Mouse (Mus musculus) heart, postnatal 25 days (tissue): ENCODE results near the gene Odf3l2. TPM values are rescaled to one million over a fixed set of nuclear protein-coding genes. Genes with fewer than 3 reads are reported as not detected.
A peak's percentile ranks its signal among the peaks of the same experiment; 100 is the strongest.

ENCODE experiments used
- DNase-seq: peaks from one replicate; pipeline ENCODE4 v3.0.0; 2022; ENCODE audit warnings: low spot score
- intact Hi-C: fragments of 180-260 bp; cut with DNase I; formaldehyde crosslinking; loops from one replicate; pipeline ENCODE4 v1.15.1; 2025
- total RNA-seq, 2 experiments: library from RNA; stranded (reverse); gene quantifications; 2 replicates each; pipeline ENCODE4 v1.2.3; 2021

The Odf3l2 gene
- total RNA-seq, 2 experiments from 2014 or later, result not detected

DNA sequence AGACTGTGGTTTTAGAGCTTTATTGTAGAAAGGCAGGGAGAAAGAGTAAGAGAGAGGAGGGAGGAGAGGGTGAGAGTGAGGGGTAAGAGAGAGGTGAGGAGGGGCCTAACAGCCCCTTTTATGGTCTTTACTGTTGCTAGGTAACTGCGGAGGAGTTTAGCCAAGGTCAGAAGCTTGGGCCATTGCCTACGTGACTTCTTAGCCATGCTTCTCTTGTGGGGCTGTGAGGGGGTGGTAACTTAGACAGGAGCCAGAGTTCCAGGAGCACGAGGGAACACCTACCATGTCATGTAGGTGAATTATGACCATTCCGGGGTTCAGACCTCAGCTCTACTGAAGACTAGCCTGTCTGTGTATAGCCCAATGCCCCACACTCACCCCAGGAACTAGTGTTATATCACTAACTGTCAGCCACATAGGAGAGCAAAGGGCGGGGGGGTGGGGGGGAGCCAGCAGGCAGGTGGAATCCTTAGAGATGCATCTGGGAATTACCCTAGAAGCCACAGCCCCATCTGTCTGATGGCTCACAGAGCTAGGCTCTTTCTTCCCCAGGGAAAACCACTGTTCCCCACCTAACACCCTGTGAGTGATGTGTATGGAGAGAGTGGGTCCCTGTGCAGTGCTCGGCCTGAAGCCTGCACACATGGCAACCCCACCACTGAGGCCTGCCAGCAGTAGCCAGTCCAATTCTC, 26.0 kb upstream of the Odf3l2 start:
- no peak for DNase-seq
- intact Hi-C loops, result no loop called here

DNA sequence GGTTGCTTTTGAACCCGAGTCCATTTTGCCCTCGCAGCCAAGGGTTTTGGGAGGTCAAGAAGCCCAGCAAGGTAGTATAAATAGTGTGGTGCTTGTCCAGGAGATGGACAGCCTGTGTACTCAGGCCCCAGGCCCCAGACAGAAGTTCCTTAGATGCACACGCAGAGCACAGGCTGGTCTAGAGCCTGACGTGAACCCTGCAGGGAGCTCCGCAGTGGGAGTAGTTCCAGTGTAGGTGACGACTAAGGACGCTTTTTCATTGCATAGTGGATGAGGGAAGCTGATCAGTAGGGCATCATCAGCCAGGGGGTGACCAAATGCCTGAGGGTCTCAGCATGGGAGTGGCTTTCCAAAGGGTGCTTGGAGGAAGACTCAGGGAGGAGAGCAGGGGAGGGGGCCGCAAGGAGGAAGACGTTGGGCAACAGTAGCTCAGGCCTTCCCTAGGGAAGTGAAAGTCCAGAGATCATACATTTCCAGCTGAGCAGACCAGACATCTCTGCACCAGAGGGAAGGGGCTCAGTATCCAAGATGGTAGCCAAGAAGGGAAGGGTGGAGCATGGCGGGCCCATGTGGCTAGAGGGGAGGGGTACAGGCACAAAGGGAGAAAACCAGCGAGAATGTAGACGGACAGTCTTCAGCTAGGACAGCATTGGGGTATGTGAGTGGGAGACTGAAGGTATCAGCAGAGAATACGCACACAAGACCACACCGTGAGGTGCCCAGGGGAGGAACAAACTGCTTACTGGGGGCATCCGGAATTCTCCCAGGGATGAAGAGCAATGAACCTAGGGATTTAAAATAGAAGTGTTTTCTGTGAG, 24.7 kb upstream of the Odf3l2 start:
- intact Hi-C loops, result no loop called here
- no peak for DNase-seq

DNA sequence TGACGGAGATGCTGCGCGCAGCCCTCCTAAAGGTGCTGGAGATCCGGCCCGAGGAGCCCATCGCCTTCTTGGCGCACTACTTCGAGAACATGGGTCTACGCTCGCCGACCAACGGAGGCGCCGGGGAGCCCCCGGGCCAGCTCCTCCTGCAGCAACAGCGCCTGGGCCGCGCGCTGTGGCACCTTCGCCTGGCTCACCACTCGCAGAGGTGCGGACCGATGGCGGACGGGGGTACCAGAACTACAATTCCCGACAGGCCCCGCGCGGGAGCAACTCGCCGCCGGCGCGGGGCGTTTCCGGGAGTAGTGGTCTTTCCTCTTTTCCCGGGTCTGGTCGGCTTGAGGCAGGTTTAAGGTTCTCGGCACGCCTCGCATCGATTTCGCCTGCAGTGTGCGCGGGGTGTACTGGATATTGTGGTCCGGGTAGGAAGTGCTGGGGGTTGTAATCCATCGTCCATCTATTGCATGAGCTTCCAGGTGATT, 24.1 kb upstream of the Odf3l2 start:
- intact Hi-C loops, result no loop called here
- peak; percentile 36 for DNase-seq

DNA sequence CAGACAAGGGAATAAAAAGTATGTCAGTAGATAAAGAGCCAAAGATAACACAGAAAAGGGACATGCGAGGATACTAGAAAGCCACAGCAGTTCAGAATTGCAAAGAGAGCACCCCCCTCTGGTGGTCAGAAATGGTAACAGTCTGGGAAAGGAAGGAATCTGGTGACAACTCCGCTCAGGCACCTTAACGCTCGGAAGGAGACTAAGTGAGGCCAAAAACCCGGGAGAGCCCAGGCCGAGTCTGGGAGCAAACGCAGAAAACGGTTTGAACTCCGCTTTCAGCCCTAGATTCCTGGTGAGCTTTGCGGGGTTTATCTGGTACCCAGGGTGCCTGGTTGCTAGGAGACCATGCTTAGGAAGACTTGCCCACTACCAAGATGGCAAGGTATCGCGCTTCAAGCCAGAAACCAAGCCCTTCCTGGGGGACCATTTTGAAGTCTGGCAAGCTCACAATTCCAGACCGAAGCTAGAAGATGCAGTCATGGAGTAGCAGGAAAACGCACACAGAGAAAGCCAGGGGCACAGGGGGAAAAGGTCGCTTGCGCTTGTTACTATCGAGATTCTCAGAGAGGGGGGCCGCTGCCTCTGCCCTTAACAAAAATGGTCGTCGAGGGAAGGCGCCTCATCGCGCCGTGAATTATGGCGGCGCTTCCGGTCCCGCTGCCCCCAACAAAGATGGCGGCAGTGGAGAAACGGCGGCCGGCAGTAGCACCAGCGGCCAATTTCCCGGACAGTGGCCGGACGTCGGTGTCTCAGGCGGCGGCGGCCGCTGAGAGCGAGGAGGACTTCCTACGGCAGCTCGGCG, 23.4 kb upstream of the Odf3l2 start, which contains the start of gene Tpgs1:
Gene Tpgs1 (plus strand): TSS at position 599 of the 805 bp plus-strand sequence.
- peak; percentile 80 for DNase-seq
- intact Hi-C loops, result loop anchor here (1.0 kb wide), 1 partner anchor 74 kb away; no protein-coding TSS in a partner anchor

DNA sequence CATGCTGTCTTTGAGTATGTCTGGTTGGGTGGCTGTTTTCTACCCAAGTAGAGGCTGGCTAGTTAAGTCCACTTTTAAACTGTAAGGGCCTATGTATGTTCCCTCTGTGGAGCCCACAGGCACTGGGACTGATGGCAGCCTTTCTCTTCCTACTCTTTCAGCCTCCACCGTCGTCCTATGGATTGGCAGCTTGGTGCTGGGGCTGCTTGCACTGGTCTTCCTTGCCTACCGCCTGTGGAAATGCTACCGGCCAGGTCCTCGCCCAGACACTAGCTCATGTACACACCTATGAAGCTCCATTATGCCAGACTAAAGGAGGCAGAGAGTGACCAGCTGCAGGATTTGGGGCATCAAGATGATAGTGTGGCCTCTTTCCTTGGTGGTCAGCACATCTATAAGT, 22.5 kb upstream of the Odf3l2 start:
- no peak for DNase-seq
- intact Hi-C loops, result loop anchor here (1.0 kb wide), 1 partner anchor 73 kb away; no protein-coding TSS in a partner anchor

DNA sequence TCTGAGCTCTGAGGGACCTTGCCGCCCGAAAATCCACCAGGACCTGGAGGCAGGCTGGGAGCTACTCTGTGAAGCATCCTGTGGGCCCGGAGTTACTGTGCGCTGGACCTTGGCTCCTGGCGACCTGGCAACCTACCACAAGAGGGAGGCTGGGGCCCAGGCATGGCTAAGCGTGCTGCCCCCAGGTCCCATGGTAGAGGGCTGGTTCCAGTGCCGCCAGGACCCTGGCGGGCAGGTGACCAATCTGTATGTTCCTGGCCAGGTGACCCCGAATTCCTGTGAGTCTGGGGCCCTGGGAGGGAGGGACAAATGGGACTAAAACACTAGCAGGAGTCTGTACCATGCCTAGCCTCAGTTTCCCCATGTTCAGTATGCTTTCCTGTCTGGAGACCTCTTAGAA, 21.0 kb upstream of the Odf3l2 start:
- intact Hi-C loops, result no loop called here
- DNase-seq, result no peak

DNA sequence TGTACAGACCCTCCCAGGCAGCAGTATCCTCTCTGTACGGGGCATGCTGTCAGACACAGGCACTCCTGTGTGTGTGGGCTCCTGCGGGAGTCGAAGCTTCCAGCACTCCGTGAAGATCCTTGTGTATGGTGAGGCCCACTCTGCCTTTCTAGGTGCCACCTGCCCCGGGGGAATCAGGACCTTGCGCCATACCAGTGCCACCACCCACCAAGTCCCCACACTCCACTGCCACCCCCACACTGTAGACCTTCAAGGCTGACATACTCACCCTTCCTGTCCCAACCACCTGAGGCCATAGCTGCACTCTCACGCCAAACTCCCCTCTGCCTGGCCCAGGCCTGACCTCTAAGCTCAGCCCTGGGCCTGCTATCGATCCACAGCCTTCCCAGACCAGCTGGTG, 19.5 kb upstream of the Odf3l2 start:
- intact Hi-C loops, result no loop called here
- DNase-seq, result no peak

DNA sequence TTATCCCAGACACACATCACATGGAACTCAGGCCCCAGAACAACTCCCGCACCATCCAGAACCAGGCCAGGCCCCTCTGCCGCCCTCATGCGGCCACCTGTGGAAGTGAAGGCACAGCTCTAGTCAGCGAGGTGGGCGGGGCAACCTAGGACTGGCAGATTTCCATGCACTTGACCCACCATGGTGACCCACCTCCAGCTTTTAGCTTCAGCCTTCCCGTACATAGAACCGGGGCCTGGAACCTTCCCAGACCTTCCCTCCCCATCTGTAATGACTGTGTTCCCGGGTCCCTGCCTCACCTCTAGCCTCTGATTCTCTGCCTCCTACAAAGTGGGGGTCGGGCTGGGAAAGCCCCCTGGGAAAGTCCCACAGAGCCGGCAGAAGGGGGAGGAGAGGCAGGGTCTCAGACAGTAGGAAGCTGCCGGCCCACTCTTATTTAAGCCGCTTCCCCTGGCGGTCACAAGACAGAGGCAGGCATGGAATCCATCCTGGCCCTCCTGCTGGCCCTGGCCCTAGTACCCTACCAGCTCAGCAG, 18.7 kb upstream of the Odf3l2 start, which contains the start of gene Madcam1:
Gene Madcam1 (plus strand): TSS at position 429 of the 535 bp plus-strand sequence.
- intact Hi-C loops, result no loop called here

DNA sequence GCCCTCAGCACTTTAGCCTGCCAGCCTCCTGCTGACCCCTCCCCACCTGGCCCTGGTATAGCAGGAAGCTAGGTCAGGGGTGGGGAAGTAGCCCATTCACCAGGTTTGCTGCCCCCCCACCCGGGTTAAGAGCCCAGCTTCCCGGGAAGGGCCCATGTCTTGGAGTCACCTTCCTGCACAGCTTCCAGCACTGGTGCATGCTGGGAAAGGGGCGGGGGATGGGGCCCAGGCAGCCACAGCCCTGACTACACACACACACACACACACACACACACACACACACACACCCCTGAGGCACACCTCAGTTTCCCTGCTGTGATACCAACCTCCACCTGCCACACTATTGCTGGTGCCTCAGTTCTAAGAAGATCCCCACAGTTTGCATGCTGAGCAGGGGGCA, 16.3 kb upstream of the Odf3l2 start:
- DNase-seq, result no peak
- intact Hi-C loops, result no loop called here

More for the DNA sequence above, 18.7 kb upstream of the Odf3l2 start, which contains the start of gene Madcam1:
- DNase-seq, result no peak

DNA sequence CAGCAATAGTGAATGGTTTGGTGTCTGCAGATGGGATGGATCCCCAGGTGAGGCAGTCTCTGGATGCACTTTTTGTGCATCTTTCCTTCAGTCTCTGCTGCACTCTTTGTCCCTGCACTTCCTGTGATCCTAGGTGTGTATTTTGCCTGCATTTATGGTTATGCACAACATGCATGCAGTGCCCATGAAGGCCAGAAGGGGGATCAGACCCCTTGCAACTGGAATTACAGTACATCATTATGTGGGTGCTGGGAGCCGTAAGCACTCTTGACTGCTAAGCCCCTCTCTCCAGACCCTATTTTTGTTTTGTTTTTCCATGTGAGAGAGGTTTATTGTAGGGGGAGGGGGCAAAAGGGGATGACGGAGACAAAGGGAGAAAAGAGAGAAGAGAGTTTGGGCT, 14.8 kb upstream of the Odf3l2 start:
- DNase-seq, result no peak
- intact Hi-C loops, result no loop called here

DNA sequence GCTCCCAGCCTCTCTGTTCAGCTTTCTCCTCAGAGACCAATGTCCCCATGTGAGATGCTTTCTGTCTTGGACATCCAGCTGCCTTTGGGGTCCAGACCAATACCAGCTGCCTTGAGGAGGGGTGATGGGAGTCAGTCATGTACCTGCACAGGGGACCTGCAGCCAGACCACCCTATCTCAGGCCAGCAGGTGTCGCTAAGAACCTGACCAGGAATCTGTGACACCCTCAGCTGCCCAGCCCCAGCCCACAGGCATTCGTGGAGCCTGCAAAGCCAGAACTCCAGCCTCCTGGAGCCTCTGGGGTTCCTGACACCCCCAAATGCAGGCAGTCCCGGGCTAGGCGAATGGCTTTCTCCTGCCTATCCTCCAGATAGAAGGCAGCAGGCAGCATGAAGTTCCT, 13.3 kb upstream of the Odf3l2 start:
- intact Hi-C loops, result no loop called here
- DNase-seq, result no peak

DNA sequence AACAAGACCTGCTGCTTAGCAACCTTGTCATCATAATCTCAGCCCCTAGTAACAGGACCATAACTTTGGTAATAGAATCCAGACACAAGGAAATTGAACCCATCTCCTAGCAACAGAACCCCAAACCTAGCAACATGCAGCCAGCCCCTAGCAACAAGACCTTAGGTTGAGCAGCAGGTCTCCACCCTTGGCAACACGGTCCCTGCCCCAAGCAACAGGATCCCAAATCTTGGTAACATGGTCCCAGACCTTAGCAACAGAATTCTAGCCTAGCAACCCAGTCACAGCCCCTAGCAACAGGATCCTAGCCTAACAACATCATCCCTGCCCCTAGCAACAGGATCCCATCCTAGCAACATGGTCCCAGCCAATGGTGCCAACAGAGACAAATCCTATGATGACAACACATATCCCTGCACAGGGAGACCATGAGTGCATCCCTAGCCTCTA, 9.4 kb upstream of the Odf3l2 start:
- intact Hi-C loops, result no loop called here
- DNase-seq, result no peak

DNA sequence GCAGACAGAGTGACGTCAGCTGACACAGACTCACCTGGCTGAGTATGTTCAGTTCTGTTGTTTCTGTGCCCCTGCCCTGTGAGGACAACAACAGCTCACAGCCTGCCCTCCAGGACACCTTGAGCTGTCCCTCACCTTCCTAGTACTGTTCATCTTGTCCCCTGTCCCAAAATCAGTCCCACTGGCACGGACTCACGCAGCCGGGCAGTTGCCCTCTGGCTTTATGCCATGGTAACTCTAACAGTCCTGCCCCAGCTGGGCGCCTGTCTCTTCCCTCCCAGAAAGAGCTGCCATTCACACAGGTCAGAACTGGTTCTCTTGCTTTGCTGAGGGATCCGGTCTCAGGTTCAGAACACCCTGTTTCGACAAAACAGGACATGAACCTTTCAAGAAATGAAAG, 7.3 kb upstream of the Odf3l2 start:
- DNase-seq, result no peak
- intact Hi-C loops, result no loop called here

DNA sequence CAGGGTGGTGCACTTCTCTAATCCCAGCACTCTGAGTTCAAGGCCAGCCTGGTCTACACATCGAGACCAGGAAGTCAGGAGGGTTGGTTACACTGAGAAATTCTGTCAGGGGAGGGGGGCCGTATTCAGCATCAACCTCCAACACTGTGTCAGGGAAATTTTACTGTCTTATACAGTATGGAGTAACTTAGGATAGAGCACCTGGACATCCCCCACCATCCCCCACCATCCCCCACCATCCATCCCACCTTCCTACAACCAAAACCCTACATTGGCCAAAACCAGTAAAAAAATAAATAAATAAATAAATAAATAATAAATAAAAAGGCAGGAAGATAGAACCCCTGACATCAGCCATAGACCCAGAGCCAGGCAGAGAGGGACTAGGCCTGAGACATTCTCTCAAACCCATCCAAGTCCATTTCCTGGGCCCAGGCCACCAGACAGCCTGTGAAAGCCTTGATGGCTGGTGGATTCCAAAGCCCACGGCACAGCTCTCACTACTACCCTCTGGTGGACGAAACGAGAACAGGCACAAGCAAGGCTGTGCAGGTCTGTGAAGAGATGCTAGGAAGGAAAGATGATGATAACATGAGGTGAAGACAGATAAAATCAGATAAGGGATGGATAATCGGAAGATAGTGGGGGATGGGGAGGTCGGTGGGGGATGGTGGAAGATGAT, 3.7 kb upstream of the Odf3l2 start:
- DNase-seq, result no peak
- intact Hi-C loops, result loop anchor here (1.0 to 5.0 kb wide), 2 partner anchors 37 to 54 kb away; partner anchors contain the start of gene C2cd4c

DNA sequence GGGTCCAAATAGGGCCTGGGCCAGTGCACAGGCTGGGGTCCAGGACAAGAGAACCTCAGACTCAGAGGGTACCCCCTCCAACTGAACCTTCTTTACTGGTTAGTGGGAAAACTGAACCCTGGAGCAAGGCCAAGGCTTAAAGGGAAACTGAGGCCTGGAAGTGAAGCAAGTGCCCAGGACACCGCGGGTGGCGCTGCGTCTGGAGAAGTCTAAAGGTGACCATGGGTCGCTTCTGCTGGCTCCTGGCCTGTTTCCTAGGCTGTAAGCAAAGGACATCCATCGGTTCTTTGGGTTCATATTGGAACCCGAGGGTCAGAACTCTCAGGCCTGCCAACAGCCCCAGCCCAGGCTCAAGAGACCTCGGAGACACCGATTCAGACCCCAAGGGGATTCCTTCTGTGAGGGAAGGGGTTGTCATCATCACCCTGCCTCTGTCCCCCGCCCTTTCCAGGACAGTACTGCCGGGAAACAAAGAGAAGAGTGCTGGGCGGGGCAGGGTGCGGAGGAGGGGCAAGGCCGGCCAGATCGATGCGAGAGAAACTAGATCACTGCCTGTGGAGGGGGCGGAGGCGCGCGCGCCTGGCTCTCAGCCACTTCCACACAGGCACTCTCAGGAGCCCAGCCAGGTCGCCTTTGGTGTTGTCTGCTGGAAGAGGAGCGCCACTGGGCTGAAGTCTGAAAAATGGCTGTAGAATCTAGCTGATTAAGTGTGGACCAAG, 6.9 kb downstream of the Odf3l2 start:
- intact Hi-C loops, result no loop called here
- DNase-seq, result no peak

DNA sequence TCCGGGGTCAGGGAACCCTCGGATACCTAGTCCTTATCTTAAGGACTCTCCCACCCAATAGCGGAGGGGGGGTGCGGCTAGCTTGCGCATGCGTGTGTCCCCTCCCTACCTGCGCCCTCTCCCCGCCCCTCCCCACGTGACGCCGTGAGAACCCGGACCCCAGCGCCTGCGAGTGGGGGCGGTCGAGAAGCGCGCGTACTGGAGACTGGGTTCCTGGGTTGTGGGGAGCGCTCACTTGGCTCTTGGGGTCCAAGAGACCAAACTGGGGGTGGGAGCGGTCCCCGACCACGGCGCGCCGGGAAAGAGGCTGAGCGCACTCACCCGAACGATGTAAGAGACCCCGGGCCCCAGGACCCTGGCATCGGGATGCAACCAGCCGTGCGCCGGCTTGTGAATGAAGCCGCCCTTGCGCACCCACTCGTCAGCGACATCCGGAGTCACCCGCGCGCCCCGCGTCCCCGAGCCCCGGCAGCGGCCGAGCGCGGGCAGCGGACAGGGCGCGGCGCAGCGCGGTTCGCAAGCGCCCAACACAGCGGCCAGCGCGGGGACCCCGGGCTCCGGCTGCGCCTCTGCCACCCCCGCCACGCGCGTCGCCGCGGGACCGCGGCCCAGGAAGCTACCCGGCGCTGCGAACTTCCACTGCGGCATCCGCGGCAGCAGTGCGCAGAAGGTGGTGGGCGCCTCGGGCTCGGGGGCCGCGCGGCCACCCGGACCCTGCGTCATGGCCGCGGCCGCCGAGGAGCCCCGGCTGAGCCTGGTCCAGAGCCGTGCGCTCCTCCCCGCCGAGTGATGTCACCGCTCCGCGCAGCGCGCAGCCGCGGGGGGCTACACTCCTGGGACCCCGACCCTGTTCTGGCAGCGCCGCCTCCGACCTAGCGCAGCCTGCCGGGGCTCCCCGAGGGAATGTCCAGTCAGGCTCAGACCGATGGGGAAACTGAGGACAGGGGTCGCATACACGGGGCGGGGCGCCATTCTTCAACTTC, 8.1 kb downstream of the Odf3l2 start, which contains the start of gene Shc2:
Gene Shc2 (minus strand): TSS at position 791 of the 983 bp plus-strand sequence.
- no peak for DNase-seq
- intact Hi-C loops, result no loop called here

DNA sequence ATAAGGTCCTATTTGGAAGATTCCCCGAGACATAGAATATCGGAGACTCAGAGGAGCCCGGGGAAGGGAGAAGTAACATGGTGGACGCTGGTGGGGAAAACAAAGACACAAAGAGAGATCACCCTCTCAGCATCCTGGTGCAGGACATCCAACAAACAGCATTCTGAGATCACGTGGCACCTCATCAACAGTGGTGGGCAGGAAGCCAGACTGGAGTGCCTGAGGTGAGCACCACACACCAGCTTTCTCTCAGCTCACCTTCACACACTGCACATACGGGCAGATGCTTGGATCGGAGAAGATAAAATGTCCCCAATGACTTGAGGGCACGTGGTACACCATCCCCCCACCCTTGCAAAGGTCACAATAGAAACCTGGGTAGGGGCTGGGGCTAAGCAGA, 9.3 kb downstream of the Odf3l2 start:
- DNase-seq, result no peak
- intact Hi-C loops, result no loop called here
